In genomic region chr7:44814952-44815553, GRCm38 (mm10) we compare ENCODE assay signal across 8 mouse cellular contexts. TPM values are rescaled to one million over a fixed set of nuclear protein-coding genes. Genes with fewer than 3 reads are reported as not detected.
DNase-seq lines count a peak whose midpoint lies in the region; ATAC-seq and TF ChIP-seq lines count a peak whose summit lies in the region.

No protein-coding gene starts in this region.

- H3K4me1 ChIP-seq in kidney, adult 2 months (ENCODE audit: control insufficient read depth, insufficient read depth, low read length) = peaks cover 18% of the 10 kb centered on the region
- peaks cover 7% of the 10 kb centered on the region for H3K4me1 ChIP-seq in bone marrow, adult 2 months (ENCODE audit: control insufficient read depth, insufficient read depth, low read length)
- peaks cover 6% of the 10 kb centered on the region; the same call in 1 of the 2 replicates for H3K4me1 ChIP-seq in embryonic fibroblast, embryonic 13.5 days (ENCODE audit: control insufficient read depth, insufficient read depth, low read length)
- H3K4me1 ChIP-seq in kidney, embryonic 14.5 days (ENCODE audit: control insufficient read depth, insufficient read depth, low read length) = peaks cover 20% of the 10 kb centered on the region
- peaks cover 18% of the 10 kb centered on the region for H3K4me1 ChIP-seq in midbrain, postnatal 0 days (ENCODE audit: insufficient read depth, low read length)

- TF ChIP-seq POLR2A in kidney, adult 2 months (IDR thresholded peaks at IDR 0.05; ENCODE audit: low read depth, low read length) = no peak
- TF ChIP-seq POLR2A in bone marrow, adult 2 months (IDR thresholded peaks at IDR 0.05; ENCODE audit: borderline replicate concordance, control insufficient read depth, low read depth, low read length) = no peak
- TF ChIP-seq POLR2A in embryonic fibroblast, embryonic 13.5 days (IDR thresholded peaks at IDR 0.05; ENCODE audit: low read depth, low read length) = no peak

- 36% methylated on average over 14 of the region's 14 CpGs for WGBS in kidney, adult 2 months
- WGBS in bone marrow, adult 2 months = 62% methylated on average over 14 of the region's 14 CpGs
- WGBS in kidney, embryonic 14.5 days = 35% methylated on average over 14 of the region's 14 CpGs
- 29% methylated on average over 14 of the region's 14 CpGs for WGBS in midbrain, postnatal 0 days

- no peak for DNase-seq in kidney, adult 2 months
- no peak for DNase-seq in kidney, postnatal 14 days
- DNase-seq in midbrain, postnatal 0 days (ENCODE audit: low spot score) = no peak
- no peak for DNase-seq in left cerebral cortex, adult 18-20 months (ENCODE audit: low spot score in 2 of 2)

- H3K27ac ChIP-seq in kidney, adult 2 months (ENCODE audit: insufficient read depth, low read depth, low read length) = peak overlapping the region; percentile 24; the same call in 1 of the 2 replicates
- H3K27ac ChIP-seq in bone marrow, adult 2 months (ENCODE audit: control insufficient read depth, insufficient read depth, low read depth, low read length, poor library complexity) = peak overlapping the region; percentile 76; the same call in 1 of the 2 replicates
- H3K27ac ChIP-seq in embryonic fibroblast, embryonic 13.5 days (ENCODE audit: insufficient read depth, low read length) = peak overlapping the region; percentile 19; the same call in 1 of the 2 replicates
- H3K27ac ChIP-seq in kidney, embryonic 14.5 days (ENCODE audit: low read depth, low read length) = peak overlapping the region; percentile 99; the same call in 1 of the 2 replicates
- peak overlapping the region; percentile 47; the same call in 1 of the 2 replicates for H3K27ac ChIP-seq in midbrain, postnatal 0 days (ENCODE audit: low read depth, low read length)

- no peak for TF ChIP-seq CTCF in kidney, adult 2 months (conservative IDR thresholded peaks at IDR 0.05; ENCODE audit: insufficient read depth, insufficient read length, low read depth, low read length)
- TF ChIP-seq CTCF in bone marrow, adult 2 months (IDR thresholded peaks at IDR 0.05; ENCODE audit: control insufficient read depth, insufficient read depth, low read length) = no peak
- TF ChIP-seq CTCF in embryonic fibroblast, embryonic 13.5 days (IDR thresholded peaks at IDR 0.05; ENCODE audit: borderline replicate concordance, insufficient read depth, low read length) = no peak
- TF ChIP-seq CTCF in midbrain, postnatal 0 days (IDR thresholded peaks at IDR 0.05) = no peak

- ATAC-seq in kidney, embryonic 14.5 days (ENCODE audit: low FRiP score, low TSS enrichment) = 0 out of 2 replicates have a peak, but pooled peaks have one; percentile 0
- no peak for ATAC-seq in midbrain, postnatal 0 days (ENCODE audit: low FRiP score)
- no peak for ATAC-seq in granulocyte monocyte progenitor cell, adult 5-6 weeks (replicated peaks; ENCODE audit: poor library complexity, severe bottlenecking)

- no peaks in the 10 kb centered on the region for H3K36me3 ChIP-seq in kidney, adult 2 months (ENCODE audit: control insufficient read depth, insufficient read depth, low read length)
- peaks cover 11% of the 10 kb centered on the region; the same call in 1 of the 2 replicates for H3K36me3 ChIP-seq in kidney, embryonic 14.5 days (ENCODE audit: control insufficient read depth, insufficient read depth, low read length)
- no peaks in the 10 kb centered on the region for H3K36me3 ChIP-seq in midbrain, postnatal 0 days (ENCODE audit: insufficient read depth, low read length)

- H3K9me3 ChIP-seq in kidney, embryonic 14.5 days (ENCODE audit: control insufficient read depth, low read length) = no peaks in the 10 kb centered on the region
- H3K9me3 ChIP-seq in midbrain, postnatal 0 days (ENCODE audit: low read length) = no peaks in the 10 kb centered on the region

- peak overlapping the region; percentile 98; the same call in 1 of the 2 replicates for H3K9ac ChIP-seq in kidney, embryonic 14.5 days (ENCODE audit: low read depth, low read length)
- no peak overlapping the region for H3K9ac ChIP-seq in midbrain, postnatal 0 days (replicated peaks; ENCODE audit: low read length, poor library complexity, severe bottlenecking)

- H3K27me3 ChIP-seq in kidney, adult 2 months (replicated peaks; ENCODE audit: control insufficient read depth, insufficient read depth, low read length) = no peaks in the 10 kb centered on the region
- H3K27me3 ChIP-seq in kidney, embryonic 14.5 days (ENCODE audit: control insufficient read depth, insufficient read depth, low read length) = no peaks in the 10 kb centered on the region
- H3K27me3 ChIP-seq in midbrain, postnatal 0 days (ENCODE audit: insufficient read depth, low read length) = no peaks in the 10 kb centered on the region

- peak overlapping the region; percentile 67 for H3K4me2 ChIP-seq in kidney, embryonic 14.5 days (replicated peaks; ENCODE audit: low read depth, low read length)
- H3K4me2 ChIP-seq in midbrain, postnatal 0 days (ENCODE audit: low read depth, low read length, poor library complexity, severe bottlenecking) = peak overlapping the region; percentile 79

- H3K4me3 ChIP-seq in kidney, adult 2 months (ENCODE audit: insufficient read depth, low read depth, low read length) = peak overlapping the region; percentile 82
- peak overlapping the region; percentile 89 for H3K4me3 ChIP-seq in bone marrow, adult 2 months (replicated peaks; ENCODE audit: control insufficient read depth, low read depth, low read length)
- H3K4me3 ChIP-seq in embryonic fibroblast, embryonic 13.5 days (ENCODE audit: insufficient read depth, low read length) = peak overlapping the region; percentile 65
- peak overlapping the region; percentile 87 for H3K4me3 ChIP-seq in kidney, embryonic 14.5 days (ENCODE audit: low read length)
- H3K4me3 ChIP-seq in midbrain, postnatal 0 days (ENCODE audit: low read depth, low read length) = peak overlapping the region; percentile 78

RNA-seq across cellular contexts. Expression of gene Nup62, which starts 0.8 kb away (rescaled TPM):
- 32.6 and 35.9 TPM in 2 replicates for polyA plus RNA-seq in kidney, adult 2 months (2012; rRNA removed)
- 24.0 and 44.7 TPM in 2 replicates for polyA plus RNA-seq in bone marrow, adult 2 months (2011; ENCODE audit: insufficient read depth, insufficient read length, low replicate concordance, missing spikeins)
- polyA plus RNA-seq in embryonic fibroblast, embryonic 13.5 days (2011; ENCODE audit: insufficient read length, low read depth, missing spikeins) = 41.1 and 41.2 TPM in 2 replicates
- polyA plus RNA-seq in kidney, embryonic 14.5 days (2014; fragmentation: Nextera tagmentation; extraction: Ambion mirVana) = 59.5 and 61.9 TPM in 2 replicates
- total RNA-seq in midbrain, postnatal 0 days (2014; rRNA removed) = 51.4 and 65.9 TPM in 2 replicates
- polyA plus RNA-seq in midbrain, postnatal 0 days (2015; fragmentation: Nextera tagmentation; extraction: Ambion mirVana) = 45.8 and 46.9 TPM in 2 replicates
- 81.8 and 83.0 TPM in 2 replicates for total RNA-seq in granulocyte monocyte progenitor cell, adult 5-6 weeks (2014; fragmentation: Nextera tagmentation)
- 120 and 167 TPM in 2 replicates for total RNA-seq in granulocyte monocyte progenitor cell, adult 5-6 weeks (2017)
- 10 to 100 TPM; 33.0 to 38.1 TPM for total RNA-seq in left cerebral cortex, adult 18-20 months (2021)

RNA-seq across cellular contexts. Expression of gene Il4i1, which starts 1.1 kb away (rescaled TPM):
- polyA plus RNA-seq in kidney, adult 2 months (2012; rRNA removed) = 1.5 and 9.7 TPM in 2 replicates
- polyA plus RNA-seq in bone marrow, adult 2 months (2011; ENCODE audit: insufficient read depth, insufficient read length, low replicate concordance, missing spikeins) = 4.2 and 24.8 TPM in 2 replicates
- 2.1 and 2.3 TPM in 2 replicates for polyA plus RNA-seq in embryonic fibroblast, embryonic 13.5 days (2011; ENCODE audit: insufficient read length, low read depth, missing spikeins)
- polyA plus RNA-seq in kidney, embryonic 14.5 days (2014; fragmentation: Nextera tagmentation; extraction: Ambion mirVana) = 1.7 and 2.0 TPM in 2 replicates
- not detected in 2 replicates for total RNA-seq in midbrain, postnatal 0 days (2014; rRNA removed)
- 0.62 and 1.1 TPM in 2 replicates for polyA plus RNA-seq in midbrain, postnatal 0 days (2015; fragmentation: Nextera tagmentation; extraction: Ambion mirVana)
- total RNA-seq in granulocyte monocyte progenitor cell, adult 5-6 weeks (2014; fragmentation: Nextera tagmentation) = 1.2 TPM in 1 of 2 replicates, not detected in the other
- 0.15 and 0.22 TPM in 2 replicates for total RNA-seq in granulocyte monocyte progenitor cell, adult 5-6 weeks (2017)
- 1 to 10 TPM; 1.8 to 2.3 TPM for total RNA-seq in left cerebral cortex, adult 18-20 months (2021)

RNA-seq across cellular contexts. Expression of gene Atf5, which starts 1.4 kb away (rescaled TPM):
- 42.1 and 57.2 TPM in 2 replicates for polyA plus RNA-seq in kidney, adult 2 months (2012; rRNA removed)
- 24.5 and 32.7 TPM in 2 replicates for polyA plus RNA-seq in bone marrow, adult 2 months (2011; ENCODE audit: insufficient read depth, insufficient read length, low replicate concordance, missing spikeins)
- 342 and 471 TPM in 2 replicates for polyA plus RNA-seq in embryonic fibroblast, embryonic 13.5 days (2011; ENCODE audit: insufficient read length, low read depth, missing spikeins)
- 2.5 and 6.3 TPM in 2 replicates for polyA plus RNA-seq in kidney, embryonic 14.5 days (2014; fragmentation: Nextera tagmentation; extraction: Ambion mirVana)
- total RNA-seq in midbrain, postnatal 0 days (2014; rRNA removed) = 4.8 and 6.8 TPM in 2 replicates
- polyA plus RNA-seq in midbrain, postnatal 0 days (2015; fragmentation: Nextera tagmentation; extraction: Ambion mirVana) = 3.4 and 3.7 TPM in 2 replicates
- 5.6 and 8.5 TPM in 2 replicates for total RNA-seq in granulocyte monocyte progenitor cell, adult 5-6 weeks (2014; fragmentation: Nextera tagmentation)
- total RNA-seq in granulocyte monocyte progenitor cell, adult 5-6 weeks (2017) = 3.8 and 6.8 TPM in 2 replicates
- total RNA-seq in left cerebral cortex, adult 18-20 months (2021) = 10 to 100 TPM; 21.2 to 27.8 TPM

RNA-seq across cellular contexts. Expression of gene Akt1s1, which starts 33.7 kb away (rescaled TPM):
- polyA plus RNA-seq in kidney, adult 2 months (2012; rRNA removed) = 90.6 and 121 TPM in 2 replicates
- polyA plus RNA-seq in bone marrow, adult 2 months (2011; ENCODE audit: insufficient read depth, insufficient read length, low replicate concordance, missing spikeins) = 28.2 and 48.0 TPM in 2 replicates
- polyA plus RNA-seq in embryonic fibroblast, embryonic 13.5 days (2011; ENCODE audit: insufficient read length, low read depth, missing spikeins) = 80.0 and 84.2 TPM in 2 replicates
- 51.4 and 86.5 TPM in 2 replicates for polyA plus RNA-seq in kidney, embryonic 14.5 days (2014; fragmentation: Nextera tagmentation; extraction: Ambion mirVana)
- total RNA-seq in midbrain, postnatal 0 days (2014; rRNA removed) = 104 and 120 TPM in 2 replicates
- polyA plus RNA-seq in midbrain, postnatal 0 days (2015; fragmentation: Nextera tagmentation; extraction: Ambion mirVana) = 89.1 and 91.0 TPM in 2 replicates
- total RNA-seq in granulocyte monocyte progenitor cell, adult 5-6 weeks (2014; fragmentation: Nextera tagmentation) = 18.2 and 25.0 TPM in 2 replicates
- 22.8 and 26.5 TPM in 2 replicates for total RNA-seq in granulocyte monocyte progenitor cell, adult 5-6 weeks (2017)
- 10 to 100 TPM; 67.9 to 70.1 TPM for total RNA-seq in left cerebral cortex, adult 18-20 months (2021)

RNA-seq across cellular contexts. Expression of gene Tbc1d17, which starts 33.8 kb away (rescaled TPM):
- polyA plus RNA-seq in kidney, adult 2 months (2012; rRNA removed) = 100 and 114 TPM in 2 replicates
- 24.5 and 49.2 TPM in 2 replicates for polyA plus RNA-seq in bone marrow, adult 2 months (2011; ENCODE audit: insufficient read depth, insufficient read length, low replicate concordance, missing spikeins)
- 26.9 and 33.8 TPM in 2 replicates for polyA plus RNA-seq in embryonic fibroblast, embryonic 13.5 days (2011; ENCODE audit: insufficient read length, low read depth, missing spikeins)
- polyA plus RNA-seq in kidney, embryonic 14.5 days (2014; fragmentation: Nextera tagmentation; extraction: Ambion mirVana) = 57.0 and 65.3 TPM in 2 replicates
- total RNA-seq in midbrain, postnatal 0 days (2014; rRNA removed) = 79.7 and 129 TPM in 2 replicates
- polyA plus RNA-seq in midbrain, postnatal 0 days (2015; fragmentation: Nextera tagmentation; extraction: Ambion mirVana) = 115 and 126 TPM in 2 replicates
- total RNA-seq in granulocyte monocyte progenitor cell, adult 5-6 weeks (2014; fragmentation: Nextera tagmentation) = 18.1 and 22.6 TPM in 2 replicates
- 15.5 and 19.3 TPM in 2 replicates for total RNA-seq in granulocyte monocyte progenitor cell, adult 5-6 weeks (2017)
- total RNA-seq in left cerebral cortex, adult 18-20 months (2021) = 10 to 100 TPM; 70.4 to 89.3 TPM

Comparison
In these comparisons a context has a peak if more than half of its experiments do, and no peak if none do; other contexts are left out.
1. H3K27ac ChIP-seq: peak in every context shown above with its lines; median percentile 99 in kidney, embryonic 14.5 days; 76 in bone marrow, adult 2 months; 47 in midbrain, postnatal 0 days; 24 in kidney, adult 2 months; 19 in embryonic fibroblast, embryonic 13.5 days.